9 mouse cellular contexts compared by ENCODE assay signal in genomic region chr10:130363438-130364164, GRCm38 (mm10). TPM values are rescaled to one million over a fixed set of nuclear protein-coding genes. Genes with fewer than 3 reads are reported as not detected.
DNase-seq lines count a peak whose midpoint lies in the region; ATAC-seq and TF ChIP-seq lines count a peak whose summit lies in the region.
"Had no signal": no experiment of that assay in that cellular context is flagged by ENCODE, and none has a peak within 500 bp of the region (broad histone marks: within the 10 kb centered on the region; RNA-seq: fewer than 3 reads in every experiment).

No protein-coding gene starts in this region.

- peak; percentile 35 for DNase-seq in hindbrain, embryonic 11.5 days (ENCODE audit: low spot score)
- no peak for DNase-seq in hindbrain, embryonic 10.5 days (ENCODE audit: low spot score)
- DNase-seq in embryo, embryonic 11.5 days (ENCODE audit: low read depth, low spot score) = peak; percentile 32
- peak; percentile 54 for DNase-seq in limb, embryonic 14.5 days (ENCODE audit: low spot score)
- DNase-seq in right cerebral cortex, adult 2 months (ENCODE audit: low spot score in 2 of 2) = no peak
- no peak for DNase-seq in spleen, postnatal 4 days (ENCODE audit: low spot score in 2 of 2)
- DNase-seq in layer of hippocampus, adult 11-12 months (ENCODE audit: low spot score) = no peak

- no peaks in the 10 kb centered on the region for H3K36me3 ChIP-seq in hindbrain, embryonic 11.5 days (ENCODE audit: control insufficient read depth, insufficient read depth, low read length)
- no peaks in the 10 kb centered on the region for H3K36me3 ChIP-seq in hindbrain, embryonic 10.5 days
- no peaks in the 10 kb centered on the region for H3K36me3 ChIP-seq in E14TG2a.4 (ENCODE audit: insufficient read depth, low read length)
- no peaks in the 10 kb centered on the region for H3K36me3 ChIP-seq in limb, embryonic 14.5 days (ENCODE audit: control insufficient read depth, insufficient read depth, low read length)

- WGBS in hindbrain, embryonic 11.5 days = 59% methylated on average over 2 of the region's 2 CpGs
- WGBS in hindbrain, embryonic 10.5 days = 58% methylated on average over 2 of the region's 2 CpGs
- 52% methylated on average over 2 of the region's 2 CpGs for WGBS in limb, embryonic 14.5 days

- no peaks in the 10 kb centered on the region for H3K27me3 ChIP-seq in hindbrain, embryonic 11.5 days (ENCODE audit: control insufficient read depth, insufficient read depth, low read length)
- H3K27me3 ChIP-seq in hindbrain, embryonic 10.5 days (ENCODE audit: insufficient read depth, poor library complexity, severe bottlenecking) = no peaks in the 10 kb centered on the region
- no peaks in the 10 kb centered on the region for H3K27me3 ChIP-seq in E14TG2a.4 (ENCODE audit: insufficient read depth, low read length)
- no peaks in the 10 kb centered on the region for H3K27me3 ChIP-seq in limb, embryonic 14.5 days (ENCODE audit: control insufficient read depth, insufficient read depth, low read length)

- ATAC-seq in hindbrain, embryonic 11.5 days (ENCODE audit: low FRiP score) = peak; percentile 75
- ATAC-seq in limb, embryonic 14.5 days (ENCODE audit: low FRiP score, low read depth) = peak; percentile 73; the same call in 1 of the 2 replicates

- H3K4me2 ChIP-seq in hindbrain, embryonic 11.5 days (replicated peaks; ENCODE audit: low read depth, low read length) = no peak overlapping the region
- H3K4me2 ChIP-seq in limb, embryonic 14.5 days (replicated peaks; ENCODE audit: low read depth, low read length, severe bottlenecking) = no peak overlapping the region

- H3K9me3 ChIP-seq in hindbrain, embryonic 11.5 days (ENCODE audit: control insufficient read depth, low read length) = no peaks in the 10 kb centered on the region
- no peaks in the 10 kb centered on the region for H3K9me3 ChIP-seq in hindbrain, embryonic 10.5 days
- H3K9me3 ChIP-seq in E14TG2a.4 (ENCODE audit: low read length) = no peaks in the 10 kb centered on the region; the same call in 1 of the 2 replicates
- no peaks in the 10 kb centered on the region for H3K9me3 ChIP-seq in limb, embryonic 14.5 days (ENCODE audit: control insufficient read depth, low read length)

- H3K4me3 ChIP-seq in hindbrain, embryonic 11.5 days (ENCODE audit: low read depth, low read length) = no peak overlapping the region
- no peak overlapping the region for H3K4me3 ChIP-seq in hindbrain, embryonic 10.5 days
- no peak overlapping the region for H3K4me3 ChIP-seq in E14TG2a.4 (replicated peaks; ENCODE audit: low read length)
- no peak overlapping the region for H3K4me3 ChIP-seq in limb, embryonic 14.5 days (replicated peaks; ENCODE audit: low read length)

- H3K27ac ChIP-seq in hindbrain, embryonic 11.5 days (ENCODE audit: low read depth, low read length) = no peak overlapping the region
- no peak overlapping the region for H3K27ac ChIP-seq in hindbrain, embryonic 10.5 days
- H3K27ac ChIP-seq in limb, embryonic 14.5 days (replicated peaks; ENCODE audit: low read depth, low read length) = no peak overlapping the region

- H3K9ac ChIP-seq in hindbrain, embryonic 11.5 days (ENCODE audit: low read depth, low read length) = no peak overlapping the region
- no peak overlapping the region for H3K9ac ChIP-seq in limb, embryonic 14.5 days (ENCODE audit: low read depth, low read length, severe bottlenecking)

- no peaks in the 10 kb centered on the region for H3K4me1 ChIP-seq in hindbrain, embryonic 11.5 days (replicated peaks; ENCODE audit: control insufficient read depth, insufficient read depth, low read length)
- H3K4me1 ChIP-seq in hindbrain, embryonic 10.5 days (replicated peaks) = no peaks in the 10 kb centered on the region
- no peaks in the 10 kb centered on the region for H3K4me1 ChIP-seq in E14TG2a.4 (replicated peaks; ENCODE audit: low read depth, low read length)
- no peaks in the 10 kb centered on the region for H3K4me1 ChIP-seq in limb, embryonic 14.5 days (ENCODE audit: control insufficient read depth, insufficient read depth, low read length)

- no peak for TF ChIP-seq POLR2A in limb, embryonic 14.5 days (IDR thresholded peaks at IDR 0.05; ENCODE audit: borderline replicate concordance, extremely low read depth, insufficient read depth, insufficient read length)

- TF ChIP-seq CTCF in E14TG2a.4 (conservative IDR thresholded peaks at IDR 0.05; ENCODE audit: low read length) = 0 out of 2 replicates have a peak, but pooled peaks have one; percentile 5

RNA-seq across cellular contexts. Expression of gene Vmn2r84, which starts 30.5 kb away (rescaled TPM):
- polyA plus RNA-seq in hindbrain, embryonic 11.5 days (2014; fragmentation: Nextera tagmentation; extraction: Ambion mirVana) = not detected in 2 replicates
- polyA plus RNA-seq in hindbrain, embryonic 10.5 days (2016; fragmentation: Nextera tagmentation; extraction: Ambion mirVana) = not detected in 2 replicates
- polyA plus RNA-seq in limb, embryonic 14.5 days (2012; rRNA removed) = 0.01 TPM in 2 replicates
- 0.03 TPM in 1 of 2 replicates, not detected in the other for polyA plus RNA-seq in limb, embryonic 14.5 days (2014; fragmentation: Nextera tagmentation; extraction: Ambion mirVana)
- polyA plus RNA-seq: lung, embryonic 16.5 days had no signal

RNA-seq across cellular contexts. Expression of gene Tespa1, which starts 40.9 kb away (rescaled TPM):
- polyA plus RNA-seq in hindbrain, embryonic 11.5 days (2014; fragmentation: Nextera tagmentation; extraction: Ambion mirVana) = 0.18 and 0.26 TPM in 2 replicates
- not detected in 2 replicates for polyA plus RNA-seq in hindbrain, embryonic 10.5 days (2016; fragmentation: Nextera tagmentation; extraction: Ambion mirVana)
- 0.93 and 1.8 TPM in 2 replicates for polyA plus RNA-seq in limb, embryonic 14.5 days (2012; rRNA removed)
- polyA plus RNA-seq in limb, embryonic 14.5 days (2014; fragmentation: Nextera tagmentation; extraction: Ambion mirVana) = 1.9 and 2.3 TPM in 2 replicates

Comparison
In these comparisons a context has a peak if more than half of its experiments do, and no peak if none do; other contexts are left out.
1. DNase-seq: peak in hindbrain, embryonic 11.5 days (single experiment), embryo, embryonic 11.5 days (single experiment) and limb, embryonic 14.5 days (single experiment); none in hindbrain, embryonic 10.5 days (single experiment), right cerebral cortex, adult 2 months (0 of 2), spleen, postnatal 4 days (0 of 2) and layer of hippocampus, adult 11-12 months (single experiment).